Mouse (Mus musculus) frontal cortex, postnatal 14 days (tissue): ENCODE measurements at regions not wholly inside any gene's neighbourhood (a gene's known extent, or its start where the extent isn't known, plus 50 kb on each side); places are given as distances from the start of the nearest gene placed in this dataset.

ENCODE experiments used
- DNase-seq, 2 experiments: peaks; one replicate each; pipeline ENCODE4 v3.0.0; 2022; ENCODE audit warnings: low spot score in 2 of 2

- DNase-seq, result no peak
Observed at GRCm38 (mm10) chr10:96955036-96955775, 338.4 kb downstream of the Btg1 start.

- no peak for DNase-seq
Observed at GRCm38 (mm10) chr10:96955776-96956448, 339.1 kb downstream of the Btg1 start.

- no peak for DNase-seq
Observed at GRCm38 (mm10) chr10:96956449-96956834, 339.6 kb downstream of the Btg1 start.

- DNase-seq, result no peak
Observed at GRCm38 (mm10) chr10:96957019-96957418, 340.2 kb downstream of the Btg1 start.

GRCm38 (mm10) chr10:96969825-96970224 lies 353.0 kb downstream of the Btg1 start:
- DNase-seq, result no peak

GRCm38 (mm10) chr10:96970737-96971136 lies 353.9 kb downstream of the Btg1 start:
- DNase-seq, result no peak

GRCm38 (mm10) chr10:96971810-96972209 lies 355.0 kb downstream of the Btg1 start:
- DNase-seq, result no peak

- DNase-seq, result no peak
Observed at GRCm38 (mm10) chr10:96974326-96974977, 357.6 kb downstream of the Btg1 start.

GRCm38 (mm10) chr10:96976691-96977090 lies 359.9 kb downstream of the Btg1 start:
- no peak for DNase-seq

GRCm38 (mm10) chr10:96980494-96980831 lies 363.7 kb downstream of the Btg1 start:
- DNase-seq, result no peak

GRCm38 (mm10) chr10:96980832-96981515 lies 364.2 kb downstream of the Btg1 start:
- DNase-seq, result no peak

GRCm38 (mm10) chr10:96981516-96981869 lies 364.7 kb downstream of the Btg1 start:
- no peak for DNase-seq

GRCm38 (mm10) chr10:97000871-97001270 lies 384.1 kb downstream of the Btg1 start:
- no peak for DNase-seq

GRCm38 (mm10) chr10:97008873-97009272 lies 392.1 kb downstream of the Btg1 start:
- DNase-seq, result no peak

GRCm38 (mm10) chr10:97009859-97010258 lies 393.1 kb downstream of the Btg1 start:
- no peak for DNase-seq

- no peak for DNase-seq
Observed at GRCm38 (mm10) chr10:97018641-97019040, 401.8 kb downstream of the Btg1 start.

GRCm38 (mm10) chr10:97028776-97029175 lies 412.0 kb downstream of the Btg1 start:
- DNase-seq, result no peak

- no peak for DNase-seq
Observed at GRCm38 (mm10) chr10:97030996-97031395, 414.2 kb downstream of the Btg1 start.

GRCm38 (mm10) chr10:97035371-97035786 lies 418.6 kb downstream of the Btg1 start:
- peak in 1 of 2 experiments; percentile 4 for DNase-seq

GRCm38 (mm10) chr10:97038025-97038424 lies 421.2 kb downstream of the Btg1 start:
- no peak for DNase-seq

GRCm38 (mm10) chr10:97047566-97047965 lies 430.8 kb downstream of the Btg1 start:
- DNase-seq, result no peak

- DNase-seq, result no peak
Observed at GRCm38 (mm10) chr10:97047996-97048395, 431.2 kb downstream of the Btg1 start.
